Mouse (Mus musculus) embryonic facial prominence, embryonic 14.5 days (tissue): Measurements from ENCODE around the gene Gm38392. TPM values are rescaled to one million over a fixed set of nuclear protein-coding genes. Genes with fewer than 3 reads are reported as not detected.

Experiments
- ATAC-seq: fragments of 200-750 bp; cut with Nextera tagmentation; 2 replicates; pipeline ENCODE4 v1.8.0; 2017; ENCODE audit warnings: low read depth, moderate number of reproducible peaks, moderate TSS enrichment
- DNase-seq: peaks from one replicate; pipeline ENCODE4 v3.0.0-alpha.2; 2015; ENCODE audit warnings: low spot score
- H3K27ac ChIP-seq: fragments of 300-500 bp; sonication (generic); replicated peaks from 2 replicates; pipeline ENCODE4 v1.5.1; 2014; ENCODE audit warnings: low read depth, mild to moderate bottlenecking, low read length, moderate library complexity
- H3K27me3 ChIP-seq: fragments of 300-500 bp; sonication (generic); replicated peaks from 2 replicates; pipeline ENCODE4 v1.6.1; 2014; ENCODE audit warnings: low read length; ENCODE audit not compliant: control insufficient read depth, insufficient read depth
- H3K36me3 ChIP-seq: fragments of 300-500 bp; sonication (generic); 2 replicates; pipeline ENCODE4 v1.6.1; 2014; ENCODE audit warnings: low read length, mixed read lengths; ENCODE audit not compliant: control insufficient read depth, insufficient read depth
- H3K4me1 ChIP-seq: fragments of 300-500 bp; sonication (generic); 2 replicates; pipeline ENCODE4 v1.6.1; 2014; ENCODE audit warnings: antibody characterized with exemption, low read length; ENCODE audit not compliant: control insufficient read depth, insufficient read depth
- H3K4me2 ChIP-seq: fragments of 300-500 bp; sonication (generic); 2 replicates; pipeline ENCODE4 v1.6.1; 2014; ENCODE audit warnings: low read depth, mild to moderate bottlenecking, low read length, moderate library complexity, mixed read lengths
- H3K4me3 ChIP-seq: fragments of 300-500 bp; sonication (generic); 2 replicates; pipeline ENCODE4 v1.5.1; 2014; ENCODE audit warnings: low read depth, mild to moderate bottlenecking, low read length
- H3K9ac ChIP-seq: fragments of 300-500 bp; sonication (generic); 2 replicates; pipeline ENCODE4 v1.6.1; 2014; ENCODE audit warnings: low read depth, mild to moderate bottlenecking, low read length, moderate library complexity, mixed read lengths
- H3K9me3 ChIP-seq: fragments of 300-500 bp; sonication (generic); 2 replicates; pipeline ENCODE4 v1.6.1; 2016; ENCODE audit warnings: low read length; ENCODE audit not compliant: control insufficient read depth
- WGBS: fragments of 180-500 bp; shearing (Covaris S2); extraction: QIAGEN DNeasy Blood & Tissue Kit; methylation state at CpG from one replicate; pipeline ENCODE4 v1.1.7; 2014; 5-methylcytosine and 5-hydroxymethylcytosine counted together
- polyA plus RNA-seq: library from polyadenylated mRNA; unstranded; fragments of >200 nt; fragmentation: Nextera tagmentation; extraction: Ambion mirVana; gene quantifications from 2 replicates; pipeline ENCODE4 v1.2.1, GENCODE M21; 2014

The Gm38392 gene
- polyA plus RNA-seq, 1 experiment from 2014 or later: not detected

GRCm38 (mm10) chr3:88237161-88237555 lies 49.9 kb downstream of the Gm38392 start:
- no peak overlapping the region for H3K4me2 ChIP-seq
- no peaks in the 10 kb centered on the region for H3K9me3 ChIP-seq
- 21% methylated on average over 6 of the region's 6 CpGs for WGBS
- H3K36me3 ChIP-seq: no peaks in the 10 kb centered on the region
- H3K27me3 ChIP-seq: peaks cover 69% of the 10 kb centered on the region
- H3K4me3 ChIP-seq: no peak overlapping the region
- DNase-seq (no peak), ATAC-seq (no peak)
- H3K27ac ChIP-seq: no peak overlapping the region
- no peaks in the 10 kb centered on the region for H3K4me1 ChIP-seq
- H3K9ac ChIP-seq: no peak overlapping the region

GRCm38 (mm10) chr3:88235616-88236015 lies 51.4 kb downstream of the Gm38392 start:
- no peaks in the 10 kb centered on the region for H3K36me3 ChIP-seq
- no peak overlapping the region for H3K4me2 ChIP-seq
- peaks cover 61% of the 10 kb centered on the region for H3K27me3 ChIP-seq
- 37% methylated on average over 2 of the region's 2 CpGs for WGBS
- DNase-seq (no peak), ATAC-seq (no peak)
- no peak overlapping the region for H3K27ac ChIP-seq
- no peaks in the 10 kb centered on the region for H3K4me1 ChIP-seq
- no peaks in the 10 kb centered on the region for H3K9me3 ChIP-seq
- H3K9ac ChIP-seq: no peak overlapping the region
- no peak overlapping the region for H3K4me3 ChIP-seq

GRCm38 (mm10) chr3:88235216-88235615 lies 51.8 kb downstream of the Gm38392 start:
- H3K27me3 ChIP-seq: peaks cover 60% of the 10 kb centered on the region
- no peak overlapping the region for H3K27ac ChIP-seq
- H3K9ac ChIP-seq: no peak overlapping the region
- no peak overlapping the region for H3K4me3 ChIP-seq
- H3K36me3 ChIP-seq: no peaks in the 10 kb centered on the region
- ATAC-seq: no peak
- no peaks in the 10 kb centered on the region for H3K4me1 ChIP-seq
- H3K9me3 ChIP-seq: no peaks in the 10 kb centered on the region
- H3K4me2 ChIP-seq: no peak overlapping the region
- no peak for DNase-seq
- 19% methylated on average over 3 of the region's 3 CpGs for WGBS

- Histone ChIP-seq H3K36me3 (no peaks in the 10 kb centered on the region), H3K9me3 (no peaks in the 10 kb centered on the region), H3K27ac (no peak overlapping the region), H3K27me3 (peaks cover 55% of the 10 kb centered on the region), H3K4me1 (no peaks in the 10 kb centered on the region), H3K4me2 (no peak overlapping the region), H3K9ac (no peak overlapping the region), H3K4me3 (no peak overlapping the region)
- WGBS: 45% methylated on average over 8 of the region's 8 CpGs
- ATAC-seq (no peak), DNase-seq (no peak)
These were observed 53.0 kb downstream of the Gm38392 start for GRCm38 (mm10) chr3:88234041-88234440.

- Histone ChIP-seq H3K4me2 (no peak overlapping the region), H3K27ac (no peak overlapping the region), H3K9ac (no peak overlapping the region), H3K27me3 (peaks cover 45% of the 10 kb centered on the region), H3K4me1 (no peaks in the 10 kb centered on the region), H3K9me3 (no peaks in the 10 kb centered on the region), H3K36me3 (no peaks in the 10 kb centered on the region), H3K4me3 (no peak overlapping the region)
- DNase-seq (no peak), ATAC-seq (no peak)
- WGBS: 20% methylated on average over 7 of the region's 7 CpGs
These were observed 54.0 kb downstream of the Gm38392 start for GRCm38 (mm10) chr3:88232851-88233649.

GRCm38 (mm10) chr3:88232301-88232702 lies 54.7 kb downstream of the Gm38392 start:
- Histone ChIP-seq H3K27me3 (peaks cover 37% of the 10 kb centered on the region), H3K9ac (no peak overlapping the region), H3K4me2 (no peak overlapping the region), H3K4me3 (no peak overlapping the region), H3K27ac (no peak overlapping the region), H3K4me1 (no peaks in the 10 kb centered on the region), H3K9me3 (no peaks in the 10 kb centered on the region), H3K36me3 (no peaks in the 10 kb centered on the region)
- DNase-seq (no peak), ATAC-seq (no peak)
- WGBS: 43% methylated on average over 7 of the region's 7 CpGs

GRCm38 (mm10) chr3:88231061-88231641 lies 55.9 kb downstream of the Gm38392 start:
- WGBS: 45% methylated on average over 1 of the region's 1 CpGs
- Histone ChIP-seq H3K27ac (no peak overlapping the region), H3K4me2 (no peak overlapping the region), H3K36me3 (no peaks in the 10 kb centered on the region), H3K4me3 (no peak overlapping the region), H3K27me3 (peaks cover 26% of the 10 kb centered on the region; the same call in 1 of the 2 replicates), H3K9ac (no peak overlapping the region), H3K4me1 (no peaks in the 10 kb centered on the region), H3K9me3 (no peaks in the 10 kb centered on the region)
- ATAC-seq (0 out of 2 replicates have a peak, but pooled peaks have one; percentile 10), DNase-seq (no peak)

- H3K4me1 ChIP-seq: no peaks in the 10 kb centered on the region
- no peak overlapping the region for H3K4me2 ChIP-seq
- H3K9ac ChIP-seq: no peak overlapping the region
- ATAC-seq (no peak), DNase-seq (no peak)
- peaks cover 25% of the 10 kb centered on the region; the same call in 1 of the 2 replicates for H3K27me3 ChIP-seq
- no peaks in the 10 kb centered on the region for H3K9me3 ChIP-seq
- no peak overlapping the region for H3K27ac ChIP-seq
- H3K4me3 ChIP-seq: no peak overlapping the region
- H3K36me3 ChIP-seq: no peaks in the 10 kb centered on the region
- 40% methylated on average over 17 of the region's 17 CpGs for WGBS
These were observed 56.6 kb downstream of the Gm38392 start for GRCm38 (mm10) chr3:88230262-88231047.
